Mouse (Mus musculus): ENCODE measurements around the gene Col23a1. TPM values are rescaled to one million over a fixed set of nuclear protein-coding genes. Genes with fewer than 3 reads are reported as not detected.

Col23a1 gene
- total and polyA plus RNA-seq, 2 experiments from 2014 or later: 3.5 to 7.2 TPM

DNA sequence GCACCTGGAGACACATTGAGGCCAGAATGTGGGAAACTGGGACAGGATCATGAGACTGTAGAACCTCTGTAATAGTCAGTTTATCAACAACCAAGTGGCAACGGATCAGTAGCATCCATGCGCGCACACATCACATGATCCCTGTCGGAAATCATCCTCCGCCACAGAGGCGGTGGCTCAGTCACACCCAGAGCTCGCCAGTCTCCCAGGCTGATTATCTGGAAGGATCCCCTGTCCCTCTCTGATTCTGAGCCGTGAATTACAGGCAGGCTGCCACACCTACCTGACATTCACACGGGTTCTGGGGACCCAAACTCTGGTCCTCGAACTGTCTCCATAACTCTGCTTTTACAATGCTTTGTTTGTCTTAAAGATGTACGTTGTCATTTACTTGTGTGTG is 110.6 kb downstream of the Col23a1 start:
- ATAC-seq (ENCODE audit: insufficient read depth, low read depth) (no peak), DNase-seq (ENCODE audit: low spot score) (no peak)
- Histone ChIP-seq H3K27me3 (ENCODE audit: control insufficient read depth, insufficient read depth, low read length) (0 out of 2 replicates have a peak, but pooled peaks cover 8% of the 10 kb centered on the region), H3K9me3 (replicated peaks; ENCODE audit: control insufficient read depth, low read length) (no peaks in the 10 kb centered on the region), H3K36me3 (replicated peaks; ENCODE audit: control insufficient read depth, insufficient read depth, low read length) (no peaks in the 10 kb centered on the region), H3K4me3 (ENCODE audit: low read depth, low read length) (no peak overlapping the region), H3K9ac (replicated peaks; ENCODE audit: low read depth, low read length) (no peak overlapping the region), H3K4me2 (ENCODE audit: low read depth, low read length) (no peak overlapping the region), H3K27ac (ENCODE audit: low read depth) (no peak overlapping the region), H3K4me1 (ENCODE audit: control insufficient read depth, insufficient read depth) (no peaks in the 10 kb centered on the region)
- TF ChIP-seq CTCF (IDR thresholded peaks at IDR 0.05; ENCODE audit: low read depth): no peak
- TF ChIP-seq EP300 (IDR thresholded peaks at IDR 0.05; ENCODE audit: low read depth): no peak
- 84% methylated on average over 11 of the region's 11 CpGs for WGBS

DNA sequence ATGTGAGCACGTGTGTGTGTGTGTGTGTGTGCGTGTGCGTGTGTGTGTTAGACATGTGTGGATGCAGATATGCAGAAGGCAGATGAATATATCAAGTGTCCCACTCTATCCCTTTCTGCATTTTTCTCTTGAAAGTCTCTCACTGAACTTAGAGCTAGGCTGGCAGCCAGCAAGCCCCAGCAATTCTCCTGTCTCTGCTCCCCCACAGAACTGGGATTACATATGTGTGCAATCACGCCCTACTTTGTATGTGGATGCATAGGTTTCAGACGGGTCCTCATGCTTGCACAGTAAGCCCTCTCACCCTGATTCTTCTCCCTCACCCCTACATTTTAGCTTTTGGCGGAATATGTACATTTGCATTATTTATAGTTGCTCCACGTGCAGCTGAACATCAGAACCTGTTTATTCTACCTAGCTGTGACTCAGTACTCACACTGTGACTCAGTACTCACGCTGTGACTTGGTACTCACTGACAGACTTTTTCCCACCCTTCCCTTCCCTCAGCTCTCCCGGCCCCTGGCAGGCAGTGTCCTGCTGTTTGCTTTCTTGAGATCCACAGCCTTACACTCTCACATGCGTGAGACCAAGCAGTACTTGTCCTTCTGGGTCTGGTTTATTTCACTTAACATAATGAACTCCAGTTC is 111.9 kb downstream of the Col23a1 start:
- TF ChIP-seq CTCF (IDR thresholded peaks at IDR 0.05; ENCODE audit: low read depth) (no peak), EP300 (IDR thresholded peaks at IDR 0.05; ENCODE audit: low read depth) (no peak)
- no peak overlapping the region for H3K27ac ChIP-seq (ENCODE audit: low read depth)
- WGBS: 75% methylated on average over 10 of the region's 10 CpGs
- ATAC-seq (ENCODE audit: insufficient read depth, low read depth) (no peak), DNase-seq (ENCODE audit: low spot score) (no peak)
- no peak overlapping the region for H3K9ac ChIP-seq (replicated peaks; ENCODE audit: low read depth, low read length)
- no peaks in the 10 kb centered on the region for H3K36me3 ChIP-seq (replicated peaks; ENCODE audit: control insufficient read depth, insufficient read depth, low read length)
- no peak overlapping the region for H3K4me2 ChIP-seq (ENCODE audit: low read depth, low read length)
- no peak overlapping the region for H3K4me3 ChIP-seq (ENCODE audit: low read depth, low read length)
- H3K27me3 ChIP-seq (ENCODE audit: control insufficient read depth, insufficient read depth, low read length): 0 out of 2 replicates have a peak, but pooled peaks cover 9% of the 10 kb centered on the region
- no peaks in the 10 kb centered on the region for H3K9me3 ChIP-seq (replicated peaks; ENCODE audit: control insufficient read depth, low read length)
- H3K4me1 ChIP-seq (ENCODE audit: control insufficient read depth, insufficient read depth): no peaks in the 10 kb centered on the region

DNA sequence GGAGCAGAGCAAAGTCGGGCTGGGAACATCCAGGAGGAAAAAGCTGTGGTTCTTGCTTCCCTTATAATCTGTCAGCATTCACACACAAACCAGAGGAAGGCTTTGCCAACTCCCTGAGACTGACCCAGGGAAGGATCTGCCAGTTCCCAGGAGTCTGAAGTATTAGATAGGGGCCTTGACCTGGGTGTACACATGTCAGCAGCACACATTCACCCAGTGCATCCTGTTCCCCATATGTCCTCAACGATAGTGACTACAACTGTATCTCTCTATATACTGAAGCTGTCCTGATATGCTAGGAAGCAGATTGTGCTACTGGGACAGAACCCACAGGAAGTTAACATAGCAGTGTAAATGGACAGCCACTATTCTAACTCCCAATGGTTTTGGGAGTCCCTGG is 114.2 kb downstream of the Col23a1 start:
- Histone ChIP-seq H3K9ac (replicated peaks; ENCODE audit: low read depth, low read length) (no peak overlapping the region), H3K9me3 (replicated peaks; ENCODE audit: control insufficient read depth, low read length) (no peaks in the 10 kb centered on the region), H3K4me2 (ENCODE audit: low read depth, low read length) (no peak overlapping the region), H3K27ac (ENCODE audit: low read depth) (no peak overlapping the region), H3K4me3 (ENCODE audit: low read depth, low read length) (no peak overlapping the region), H3K27me3 (ENCODE audit: control insufficient read depth, insufficient read depth, low read length) (0 out of 2 replicates have a peak, but pooled peaks cover 10% of the 10 kb centered on the region), H3K4me1 (ENCODE audit: control insufficient read depth, insufficient read depth) (no peaks in the 10 kb centered on the region), H3K36me3 (replicated peaks; ENCODE audit: control insufficient read depth, insufficient read depth, low read length) (no peaks in the 10 kb centered on the region)
- DNase-seq (ENCODE audit: low spot score): peak; percentile 6
- ATAC-seq (ENCODE audit: insufficient read depth, low read depth): no peak
- 48% methylated on average over 2 of the region's 2 CpGs for WGBS
- TF ChIP-seq CTCF (IDR thresholded peaks at IDR 0.05; ENCODE audit: low read depth): no peak
- TF ChIP-seq EP300 (IDR thresholded peaks at IDR 0.05; ENCODE audit: low read depth): no peak

DNA sequence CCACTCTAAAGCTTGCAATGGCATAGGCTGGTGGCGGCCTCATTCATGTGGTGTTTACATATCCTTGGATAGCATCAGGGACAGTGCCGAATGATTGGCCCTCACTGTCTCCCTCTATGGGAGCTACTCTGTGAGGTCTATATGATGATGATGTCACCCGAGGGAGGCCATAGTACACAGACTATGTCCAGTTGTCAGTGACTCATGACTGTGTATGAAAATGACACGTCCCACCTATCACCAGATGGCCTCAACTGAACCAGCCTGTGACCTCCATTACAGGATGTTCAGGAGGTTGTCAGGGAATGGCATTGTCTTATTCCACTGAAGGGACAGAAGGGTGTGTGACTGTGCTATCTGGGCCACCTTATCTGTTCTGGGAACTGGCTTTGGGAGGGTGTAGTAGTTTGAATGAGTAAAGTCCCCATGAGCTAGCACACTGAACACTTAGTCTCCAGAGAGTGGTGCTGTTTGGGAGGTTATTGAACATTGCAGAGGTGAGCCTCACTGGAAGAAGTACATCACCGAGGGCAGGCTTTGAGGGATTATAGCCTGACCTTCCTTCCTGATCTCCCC is 115.2 kb downstream of the Col23a1 start:
- no peaks in the 10 kb centered on the region for H3K9me3 ChIP-seq (replicated peaks; ENCODE audit: control insufficient read depth, low read length)
- no peaks in the 10 kb centered on the region for H3K4me1 ChIP-seq (ENCODE audit: control insufficient read depth, insufficient read depth)
- no peak overlapping the region for H3K4me2 ChIP-seq (ENCODE audit: low read depth, low read length)
- TF ChIP-seq EP300 (IDR thresholded peaks at IDR 0.05; ENCODE audit: low read depth) (no peak), CTCF (IDR thresholded peaks at IDR 0.05; ENCODE audit: low read depth) (no peak)
- 73% methylated on average over 5 of the region's 5 CpGs for WGBS
- H3K4me3 ChIP-seq (ENCODE audit: low read depth, low read length): no peak overlapping the region
- no peaks in the 10 kb centered on the region for H3K36me3 ChIP-seq (replicated peaks; ENCODE audit: control insufficient read depth, insufficient read depth, low read length)
- no peak overlapping the region for H3K9ac ChIP-seq (replicated peaks; ENCODE audit: low read depth, low read length)
- 0 out of 2 replicates have a peak, but pooled peaks cover 6% of the 10 kb centered on the region for H3K27me3 ChIP-seq (ENCODE audit: control insufficient read depth, insufficient read depth, low read length)
- peak; percentile 44; the same call in 1 of the 2 replicates for ATAC-seq (ENCODE audit: insufficient read depth, low read depth)
- no peak overlapping the region for H3K27ac ChIP-seq (ENCODE audit: low read depth)
- DNase-seq (ENCODE audit: low spot score): no peak

DNA sequence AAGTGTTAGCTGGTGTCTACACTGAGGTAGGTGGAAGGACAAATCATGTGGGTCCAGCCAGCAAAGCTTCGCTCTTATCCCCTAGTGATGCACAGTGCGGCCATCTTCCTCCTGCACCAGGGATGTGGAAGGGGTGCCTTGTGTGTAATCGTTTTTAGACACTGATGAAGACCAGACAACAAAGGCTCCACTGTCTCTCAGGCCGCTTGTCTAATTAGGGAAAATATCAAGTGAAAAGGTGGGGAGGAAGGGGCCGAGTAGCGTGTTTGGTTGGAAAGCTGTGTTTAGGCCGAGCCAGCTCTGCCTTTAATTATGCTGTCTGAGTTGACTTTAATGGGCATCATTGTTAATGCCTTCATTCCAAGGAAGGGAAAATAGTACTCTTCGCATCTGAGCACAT is 116.8 kb downstream of the Col23a1 start:
- no peak for ATAC-seq (ENCODE audit: insufficient read depth, low read depth)
- Histone ChIP-seq H3K4me3 (ENCODE audit: low read depth, low read length) (no peak overlapping the region), H3K4me1 (ENCODE audit: control insufficient read depth, insufficient read depth) (no peaks in the 10 kb centered on the region)

More for the DNA sequence above, 116.8 kb downstream of the Col23a1 start:
- TF ChIP-seq EP300 (IDR thresholded peaks at IDR 0.05; ENCODE audit: low read depth) (no peak), CTCF (IDR thresholded peaks at IDR 0.05; ENCODE audit: low read depth) (no peak)
- no peak overlapping the region for H3K4me2 ChIP-seq (ENCODE audit: low read depth, low read length)
- H3K27ac ChIP-seq (ENCODE audit: low read depth): no peak overlapping the region
- DNase-seq (ENCODE audit: low spot score): no peak
- no peaks in the 10 kb centered on the region for H3K36me3 ChIP-seq (replicated peaks; ENCODE audit: control insufficient read depth, insufficient read depth, low read length)
- 0 out of 2 replicates have a peak, but pooled peaks cover 6% of the 10 kb centered on the region for H3K27me3 ChIP-seq (ENCODE audit: control insufficient read depth, insufficient read depth, low read length)
- WGBS: 81% methylated on average over 8 of the region's 8 CpGs
- no peak overlapping the region for H3K9ac ChIP-seq (replicated peaks; ENCODE audit: low read depth, low read length)
- H3K9me3 ChIP-seq (replicated peaks; ENCODE audit: control insufficient read depth, low read length): no peaks in the 10 kb centered on the region

Data from heart, postnatal 0 days (tissue).